ENCODE assay signal across 32 mouse cellular contexts in genomic region chr13:81610349-81610748, GRCm38 (mm10). TPM values are rescaled to one million over a fixed set of nuclear protein-coding genes. Genes with fewer than 3 reads are reported as not detected.
DNase-seq lines count a peak whose midpoint lies in the region; ATAC-seq and TF ChIP-seq lines count a peak whose summit lies in the region.
"Had no signal": no experiment of that assay in that cellular context is flagged by ENCODE, and none has a peak within 500 bp of the region (broad histone marks: within the 10 kb centered on the region; RNA-seq: fewer than 3 reads in every experiment).

No protein-coding gene starts in this region.

- ATAC-seq in hindbrain, postnatal 0 days, result no peak
- no peak for ATAC-seq in hindbrain, embryonic 13.5 days (ENCODE audit: low FRiP score)
- ATAC-seq in lung, embryonic 14.5 days (ENCODE audit: insufficient read depth), result no peak
- ATAC-seq: Patski had no signal

- H3K27me3 ChIP-seq in hindbrain, postnatal 0 days (ENCODE audit: insufficient read depth, low read length), result no peaks in the 10 kb centered on the region
- H3K27me3 ChIP-seq in hindbrain, embryonic 13.5 days, result no peaks in the 10 kb centered on the region
- H3K27me3 ChIP-seq in lung, embryonic 14.5 days (ENCODE audit: insufficient read depth, low read length), result no peaks in the 10 kb centered on the region
- H3K27me3 ChIP-seq: embryonic facial prominence, embryonic 13.5 days; heart, embryonic 15.5 days; midbrain, embryonic 12.5 days; neural tube, embryonic 15.5 days had no signal

- TF ChIP-seq CTCF in hindbrain, postnatal 0 days (IDR thresholded peaks at IDR 0.05; ENCODE audit: low read depth), result peak; percentile 38; the same call in 1 of the 2 replicates
- TF ChIP-seq CTCF in lung, embryonic 14.5 days (IDR thresholded peaks at IDR 0.05; ENCODE audit: low read depth), result no peak

- no peak for DNase-seq in hindbrain, postnatal 0 days (ENCODE audit: low spot score)
- DNase-seq in lung, embryonic 14.5 days, result peak; percentile 11
- DNase-seq in lung, postnatal 25 days (ENCODE audit: low spot score), result no peak
- peak; percentile 15 for DNase-seq in 416B (ENCODE audit: low read depth)
- peak; percentile 55 for DNase-seq in brain, adult 2 months (ENCODE audit: low read depth, low spot score)
- no peak for DNase-seq in embryo, embryonic 10 days (ENCODE audit: low spot score)
- no peak for DNase-seq in T-cell, adult 2 months (ENCODE audit: low spot score)
- DNase-seq: adrenal gland, postnatal 14 days; B cell, adult 2 months; cerebellum, adult 11-12 months; cerebellum, adult 9-11 months; gastrocnemius, postnatal 25 days; heart, adult 11 months; kidney, adult 11 months; kidney, postnatal 25 days; layer of hippocampus, postnatal 36 days; liver; lung, adult 2 months; lung, postnatal 14 days; retina, postnatal 1 day; right cerebral cortex, postnatal 25 days; spleen, adult 18-20 months had no signal

- WGBS in hindbrain, postnatal 0 days, result 81% methylated on average over 4 of the region's 4 CpGs
- WGBS in hindbrain, embryonic 13.5 days, result 93% methylated on average over 4 of the region's 4 CpGs
- 80% methylated on average over 4 of the region's 4 CpGs for WGBS in lung, embryonic 14.5 days

- no peak overlapping the region for H3K27ac ChIP-seq in hindbrain, postnatal 0 days
- H3K27ac ChIP-seq in hindbrain, embryonic 13.5 days, result no peak overlapping the region
- no peak overlapping the region for H3K27ac ChIP-seq in lung, embryonic 14.5 days (ENCODE audit: low read depth)
- H3K27ac ChIP-seq: embryonic facial prominence, embryonic 13.5 days; heart, embryonic 10.5 days; heart, embryonic 15.5 days; liver, embryonic 14.5 days; midbrain, embryonic 12.5 days; neural tube, embryonic 15.5 days had no signal

- no peaks in the 10 kb centered on the region for H3K36me3 ChIP-seq in hindbrain, postnatal 0 days (ENCODE audit: insufficient read depth, low read length)
- peaks cover 10% of the 10 kb centered on the region for H3K36me3 ChIP-seq in hindbrain, embryonic 13.5 days
- no peaks in the 10 kb centered on the region for H3K36me3 ChIP-seq in lung, embryonic 14.5 days (ENCODE audit: insufficient read depth)
- H3K36me3 ChIP-seq: embryonic facial prominence, embryonic 13.5 days; heart, embryonic 10.5 days; heart, embryonic 15.5 days; neural tube, embryonic 15.5 days had no signal

- no peak overlapping the region for H3K4me3 ChIP-seq in hindbrain, postnatal 0 days (ENCODE audit: low read length)
- no peak overlapping the region for H3K4me3 ChIP-seq in hindbrain, embryonic 13.5 days
- no peak overlapping the region for H3K4me3 ChIP-seq in lung, embryonic 14.5 days (ENCODE audit: low read depth, low read length)
- H3K4me3 ChIP-seq: embryonic facial prominence, embryonic 13.5 days; erythroblast, embryonic 14.5 days; heart, embryonic 10.5 days; heart, embryonic 15.5 days; midbrain, embryonic 12.5 days; neural tube, embryonic 15.5 days had no signal

- no peaks in the 10 kb centered on the region for H3K9me3 ChIP-seq in hindbrain, postnatal 0 days (ENCODE audit: low read length)
- H3K9me3 ChIP-seq in hindbrain, embryonic 13.5 days, result peaks cover 6% of the 10 kb centered on the region; the same call in 1 of the 2 replicates
- H3K9me3 ChIP-seq in lung, embryonic 14.5 days (ENCODE audit: low read depth, low read length), result no peaks in the 10 kb centered on the region
- H3K9me3 ChIP-seq: embryonic facial prominence, embryonic 13.5 days; heart, embryonic 10.5 days; heart, embryonic 15.5 days had no signal

- no peak overlapping the region for H3K4me2 ChIP-seq in hindbrain, postnatal 0 days (ENCODE audit: low read depth, low read length)
- H3K4me2 ChIP-seq in hindbrain, embryonic 13.5 days, result no peak overlapping the region
- H3K4me2 ChIP-seq in lung, embryonic 14.5 days, result no peak overlapping the region
- H3K4me2 ChIP-seq: embryonic facial prominence, embryonic 13.5 days; heart, embryonic 15.5 days; midbrain, embryonic 12.5 days; neural tube, embryonic 15.5 days had no signal

- no peak overlapping the region for H3K9ac ChIP-seq in hindbrain, postnatal 0 days (replicated peaks; ENCODE audit: low read length)
- H3K9ac ChIP-seq in hindbrain, embryonic 13.5 days, result no peak overlapping the region
- H3K9ac ChIP-seq in lung, embryonic 14.5 days, result no peak overlapping the region
- H3K9ac ChIP-seq: embryonic facial prominence, embryonic 13.5 days; heart, embryonic 15.5 days; liver, embryonic 14.5 days; midbrain, embryonic 12.5 days; neural tube, embryonic 15.5 days had no signal

- no peaks in the 10 kb centered on the region for H3K4me1 ChIP-seq in hindbrain, postnatal 0 days (ENCODE audit: insufficient read depth, low read length)
- H3K4me1 ChIP-seq in hindbrain, embryonic 13.5 days (replicated peaks), result no peaks in the 10 kb centered on the region
- no peaks in the 10 kb centered on the region for H3K4me1 ChIP-seq in lung, embryonic 14.5 days (ENCODE audit: insufficient read depth)
- H3K4me1 ChIP-seq: embryonic facial prominence, embryonic 13.5 days; heart, embryonic 10.5 days; heart, embryonic 15.5 days; midbrain, embryonic 12.5 days; neural tube, embryonic 15.5 days had no signal

RNA-seq across cellular contexts. Expression of gene Adgrv1, which starts 22.6 kb away (rescaled TPM):
- 7.8 and 10.3 TPM in 2 replicates for total RNA-seq in hindbrain, postnatal 0 days (2014; rRNA removed)
- 4.2 and 5.4 TPM in 2 replicates for polyA plus RNA-seq in hindbrain, postnatal 0 days (2015; fragmentation: Nextera tagmentation; extraction: Ambion mirVana)
- polyA plus RNA-seq in hindbrain, embryonic 13.5 days (2015; fragmentation: Nextera tagmentation; extraction: Ambion mirVana), result 19.1 and 22.0 TPM in 2 replicates
- polyA plus RNA-seq in lung, embryonic 14.5 days (2014; fragmentation: Nextera tagmentation; extraction: Ambion mirVana), result 2.2 and 2.5 TPM in 2 replicates
- total RNA-seq: megakaryocyte progenitor cell, adult 5-6 weeks had no signal

RNA-seq across cellular contexts. Expression of gene Lysmd3, which starts 47.1 kb away (rescaled TPM):
- 12.8 and 48.7 TPM in 2 replicates for total RNA-seq in hindbrain, postnatal 0 days (2014; rRNA removed)
- polyA plus RNA-seq in hindbrain, postnatal 0 days (2015; fragmentation: Nextera tagmentation; extraction: Ambion mirVana), result 10.3 and 12.5 TPM in 2 replicates
- 19.5 and 20.8 TPM in 2 replicates for polyA plus RNA-seq in hindbrain, embryonic 13.5 days (2015; fragmentation: Nextera tagmentation; extraction: Ambion mirVana)
- 29.4 and 32.0 TPM in 2 replicates for polyA plus RNA-seq in lung, embryonic 14.5 days (2014; fragmentation: Nextera tagmentation; extraction: Ambion mirVana)

Comparison
In these comparisons a context has a peak if more than half of its experiments do, and no peak if none do; other contexts are left out.
1. DNase-seq: peak in lung, embryonic 14.5 days (single experiment), 416B (single experiment) and brain, adult 2 months (single experiment); none in hindbrain, postnatal 0 days (single experiment), lung, postnatal 25 days (single experiment), embryo, embryonic 10 days (single experiment) and T-cell, adult 2 months (single experiment).